Mouse (Mus musculus) adrenal gland, postnatal 10 days (tissue): ENCODE results near the gene Zdhhc5. TPM values are rescaled to one million over a fixed set of nuclear protein-coding genes. Genes with fewer than 3 reads are reported as not detected.
"Not testable (repeated sequence)": the region's sequence is repeated elsewhere in the genome, so short reads cannot be mapped to it uniquely, and the experiment has no call there.

Experiments used
- DNase-seq: peaks from one replicate; pipeline ENCODE4 v3.0.0; 2021; ENCODE audit warnings: mixed read lengths
- total RNA-seq, 2 experiments: library from RNA; stranded (reverse); gene quantifications; 2 replicates each; pipeline ENCODE4 v1.2.3; 2021

The Zdhhc5 gene
- total RNA-seq, 2 experiments from 2014 or later = 48.9 to 49.5 TPM

DNA sequence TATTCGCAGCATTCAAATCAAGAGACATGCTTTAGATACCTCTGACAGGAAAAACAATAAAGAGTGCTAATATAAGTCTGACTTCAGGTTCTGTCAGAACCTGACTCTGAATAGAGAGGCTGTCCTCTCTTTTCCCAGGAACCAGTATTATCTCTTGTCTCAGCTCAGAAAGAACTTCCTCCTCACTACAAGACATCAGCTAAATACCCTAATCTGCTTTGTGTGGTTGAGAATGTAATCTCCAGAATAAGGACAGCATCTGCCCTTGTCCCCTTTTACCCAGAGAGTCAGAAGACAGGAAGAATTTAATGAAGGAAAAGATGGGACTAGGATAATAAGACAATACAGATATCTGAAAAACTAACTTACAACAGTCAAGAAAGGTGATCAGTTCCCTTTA lies 11.5 kb downstream of the Zdhhc5 start:
- no peak for DNase-seq

DNA sequence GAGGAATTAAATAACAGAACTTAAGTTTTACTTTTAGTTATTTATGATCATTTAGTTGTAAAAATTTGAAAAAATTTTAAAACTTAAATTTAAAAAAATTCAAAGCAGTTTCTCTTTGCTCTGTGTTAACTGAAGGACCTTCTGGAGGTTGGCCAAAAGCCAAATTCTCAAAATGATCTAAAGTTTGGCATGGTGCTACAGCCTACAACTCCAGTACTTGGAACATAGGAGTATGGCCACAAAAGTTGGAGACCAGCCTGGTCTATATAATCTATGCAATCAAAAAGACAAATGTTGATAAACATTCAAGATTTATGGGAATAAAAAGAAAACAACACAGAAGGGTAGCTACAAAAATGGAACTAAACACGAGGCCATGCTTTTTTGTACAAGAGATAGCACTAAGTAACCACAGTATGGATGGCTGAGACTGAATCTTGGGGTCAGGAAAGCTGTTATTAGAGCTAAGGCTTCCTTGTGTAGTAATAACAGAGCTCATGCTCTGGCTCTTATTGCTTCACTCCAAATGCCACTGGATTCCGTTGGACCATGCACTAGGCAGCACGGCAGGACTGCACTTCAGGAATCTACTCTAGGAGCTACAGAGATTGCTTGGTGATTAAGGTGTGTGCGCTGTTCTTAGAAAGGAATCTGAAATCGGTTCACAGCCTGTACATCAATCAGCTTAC lies 19.8 kb downstream of the Zdhhc5 start:
- DNase-seq = no peak

DNA sequence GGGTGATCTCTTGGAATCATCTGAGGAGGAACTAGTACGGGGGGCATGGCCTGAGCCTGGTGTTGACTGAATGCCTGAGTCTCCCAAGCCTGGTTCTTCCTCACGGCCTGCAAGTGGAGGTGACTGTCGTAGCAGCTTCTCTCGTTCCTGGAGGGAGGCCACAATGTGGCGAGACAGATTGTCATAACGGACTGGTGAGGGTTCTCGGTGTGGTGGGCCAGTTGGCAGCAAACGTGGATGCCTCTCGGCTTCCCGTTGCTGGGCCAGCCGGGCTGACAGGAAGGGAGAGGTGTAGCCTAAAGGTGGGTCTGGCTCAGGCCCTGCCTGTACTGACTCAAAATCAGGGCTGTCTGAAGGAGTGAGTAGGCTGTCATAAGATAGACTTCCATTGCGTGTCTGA lies 24.9 kb downstream of the Zdhhc5 start:
- no peak for DNase-seq

DNA sequence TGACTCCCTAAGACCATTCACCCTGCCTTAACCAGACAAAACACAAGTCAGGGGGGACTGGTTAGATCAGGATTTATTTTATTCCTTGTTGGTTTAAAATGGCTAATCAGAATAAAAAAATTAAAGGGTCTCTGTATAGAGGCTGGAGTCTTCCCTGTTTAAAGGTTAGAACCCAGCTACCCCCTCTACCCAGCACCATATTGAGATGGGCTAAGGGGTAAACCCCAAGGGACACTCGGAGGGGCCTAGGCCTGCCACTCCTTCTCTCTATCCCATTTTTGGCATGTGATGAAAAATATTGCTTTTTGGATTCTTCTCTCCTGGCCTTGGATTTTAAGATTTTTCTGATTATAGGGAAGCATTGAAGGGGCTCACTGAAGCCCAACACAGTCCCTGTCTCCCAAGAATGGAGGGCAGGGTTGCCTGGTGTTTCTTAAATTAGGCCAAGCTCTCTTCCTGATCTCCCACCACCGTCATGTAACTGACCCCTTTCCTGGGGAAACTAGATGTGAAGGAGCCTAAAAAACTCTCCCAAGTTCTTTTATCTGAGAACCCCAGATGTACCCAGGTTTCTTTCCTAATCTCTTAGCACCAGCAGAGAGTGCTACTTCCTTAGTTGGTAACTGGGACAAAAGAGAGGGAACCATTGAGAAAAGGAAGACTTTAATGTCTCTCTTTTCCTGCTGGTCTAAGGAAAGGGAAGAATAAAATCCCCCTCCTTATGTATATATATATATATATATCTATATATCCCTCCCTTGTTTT lies 26.7 kb downstream of the Zdhhc5 start:
- no peak for DNase-seq

DNA sequence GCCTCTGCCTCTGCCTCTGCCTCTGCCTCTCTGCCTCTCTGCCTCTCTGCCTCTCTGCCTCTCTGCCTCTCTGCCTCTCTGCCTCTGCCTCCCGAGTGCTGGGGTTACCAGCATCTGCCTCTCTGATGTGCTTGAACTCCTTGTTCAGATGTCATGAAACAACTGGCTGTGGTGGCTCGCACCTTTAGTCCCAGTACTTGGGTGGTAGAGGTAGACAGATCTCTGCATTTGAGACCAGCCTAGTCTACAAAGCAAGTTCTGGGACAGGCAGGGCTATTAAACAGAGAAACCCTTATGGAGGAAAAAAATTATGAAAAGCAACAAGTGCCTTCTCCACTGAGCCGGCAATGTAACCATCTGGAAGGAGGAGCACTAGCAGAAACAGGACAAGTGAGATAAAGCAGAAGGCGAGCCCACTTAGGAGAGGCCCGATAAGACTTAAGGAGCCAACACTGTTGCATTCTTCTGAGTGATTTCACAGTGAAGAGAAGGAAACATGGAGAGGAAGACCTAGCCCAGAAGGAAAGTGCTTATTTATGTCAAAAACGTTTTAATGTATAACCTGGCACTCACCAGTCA lies 32.3 kb downstream of the Zdhhc5 start:
- no peak for DNase-seq

DNA sequence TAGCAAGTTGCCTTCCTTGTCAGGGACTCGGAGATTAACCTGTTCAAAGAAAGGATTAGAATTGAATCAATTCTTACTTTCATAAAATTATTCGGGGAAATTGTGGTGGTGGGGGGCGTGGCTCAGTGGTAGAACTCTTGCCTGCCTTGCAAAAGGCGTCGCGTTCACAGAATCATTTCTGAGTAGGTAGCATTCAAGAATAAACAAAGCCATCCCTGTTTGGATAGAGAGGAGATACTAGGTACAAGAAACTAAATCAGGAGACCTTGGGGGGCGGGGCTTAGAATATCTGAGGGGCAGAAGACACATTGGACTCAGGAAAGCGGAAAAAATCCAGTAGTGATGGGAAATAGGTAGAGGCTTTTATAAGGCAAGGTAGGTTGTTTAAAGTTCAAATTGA lies 36.0 kb downstream of the Zdhhc5 start, which contains the start of gene Tmx2:
Tmx2 (minus strand) TSS at position 125 of the 400 bp plus-strand sequence.
- no peak for DNase-seq

DNA sequence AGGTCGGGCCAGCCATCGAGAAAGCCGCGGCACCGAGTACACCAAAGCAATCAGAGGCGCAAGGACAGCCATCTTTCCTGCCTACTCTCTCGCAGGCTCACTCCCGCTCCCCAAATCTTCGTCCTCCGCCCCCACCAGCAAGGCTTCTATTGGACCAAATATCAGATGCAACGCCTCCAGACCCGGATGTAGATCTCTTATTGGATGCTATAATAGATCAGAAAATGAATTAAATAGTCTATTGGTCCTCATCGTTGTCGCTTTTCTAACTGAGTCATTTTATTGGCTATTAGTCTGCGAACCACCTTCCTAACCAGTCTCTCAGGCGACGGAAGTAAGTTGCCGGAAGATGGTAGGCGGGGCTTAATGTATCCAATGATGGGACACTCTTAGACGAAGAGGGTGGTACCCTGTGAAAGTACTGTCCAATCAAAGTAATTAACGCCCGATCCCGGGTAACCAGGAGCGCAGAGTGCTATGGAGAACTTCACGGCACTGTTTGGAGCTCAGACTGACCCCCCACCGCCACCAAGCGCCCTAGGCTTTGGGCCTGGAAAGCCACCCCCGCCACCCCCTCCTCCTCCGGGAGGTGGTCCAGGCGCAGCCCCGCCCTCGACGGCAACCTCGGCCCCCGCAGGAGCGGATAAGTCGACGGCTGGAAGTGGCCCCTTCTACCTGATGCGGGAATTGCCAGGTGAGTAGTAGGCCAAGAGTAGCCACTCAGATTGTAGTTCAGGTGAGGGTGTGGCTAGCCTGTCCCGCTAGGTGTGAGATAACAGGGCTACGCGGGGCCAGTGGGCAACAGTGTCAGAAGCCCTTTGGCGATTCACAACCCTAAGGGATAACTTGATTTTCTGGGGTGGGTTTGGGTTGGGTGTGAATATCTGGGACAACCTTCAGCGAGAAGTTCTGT lies 36.8 kb downstream of the Zdhhc5 start, which contains the start of the genes Gm28635 and Med19:
Gm28635 (minus strand) TSS at position 74 of the 913 bp plus-strand sequence.
Med19 (plus strand) TSS at position 435 of the 913 bp plus-strand sequence.
- peak; percentile 93 for DNase-seq

DNA sequence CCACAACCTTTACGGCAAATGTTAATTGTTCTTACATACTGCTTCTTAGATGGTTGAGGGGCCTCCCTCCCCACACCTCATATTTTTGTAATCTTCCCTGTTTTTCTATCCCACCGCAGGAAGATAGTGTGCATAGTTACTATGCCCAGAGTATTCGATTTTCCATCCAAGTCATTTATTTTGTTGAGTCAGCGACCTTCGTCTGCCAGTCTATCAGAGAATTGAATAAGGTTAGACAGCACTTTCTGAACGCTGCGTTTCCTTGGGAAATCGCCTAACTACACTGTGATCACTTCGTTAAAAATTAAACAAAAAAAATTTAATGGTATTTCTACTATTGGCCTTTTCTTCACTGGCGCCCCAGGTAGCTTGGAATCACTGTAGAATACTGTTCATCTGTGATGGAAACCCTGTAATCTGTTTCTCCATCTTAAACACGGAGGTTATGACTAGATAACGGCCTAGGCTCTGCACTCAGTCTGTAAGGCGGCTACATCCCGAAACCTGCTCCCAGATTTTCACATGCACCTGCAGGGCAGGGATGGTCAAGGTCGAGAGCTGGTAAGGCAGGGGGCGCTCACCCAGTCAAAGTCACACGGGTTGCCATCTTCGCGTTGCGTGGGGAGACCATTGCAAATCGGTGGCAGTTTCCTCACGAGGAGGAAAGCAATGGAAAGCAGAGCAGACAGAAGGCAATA lies 37.6 kb downstream of the Zdhhc5 start:
- no peak for DNase-seq

DNA sequence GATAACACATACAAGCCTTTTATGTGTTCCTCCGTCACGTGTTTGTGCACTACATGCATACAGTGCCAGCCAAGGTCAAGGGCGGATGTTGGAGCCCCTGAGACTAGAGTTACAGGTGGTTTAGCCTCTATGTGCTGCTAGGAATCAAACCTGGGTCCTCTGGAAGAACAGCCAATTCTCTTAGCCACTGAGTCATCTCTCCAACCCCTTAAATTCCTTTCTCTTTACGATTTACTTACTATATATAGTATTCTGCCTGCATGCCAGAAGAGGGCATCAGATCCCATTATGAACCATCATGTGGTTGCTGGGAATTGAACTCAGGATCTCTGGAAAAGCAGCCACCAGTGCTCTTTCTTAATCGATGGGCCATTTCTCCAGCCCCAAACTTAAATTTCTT lies 43.4 kb downstream of the Zdhhc5 start:
- DNase-seq = not testable (repeated sequence)

DNA sequence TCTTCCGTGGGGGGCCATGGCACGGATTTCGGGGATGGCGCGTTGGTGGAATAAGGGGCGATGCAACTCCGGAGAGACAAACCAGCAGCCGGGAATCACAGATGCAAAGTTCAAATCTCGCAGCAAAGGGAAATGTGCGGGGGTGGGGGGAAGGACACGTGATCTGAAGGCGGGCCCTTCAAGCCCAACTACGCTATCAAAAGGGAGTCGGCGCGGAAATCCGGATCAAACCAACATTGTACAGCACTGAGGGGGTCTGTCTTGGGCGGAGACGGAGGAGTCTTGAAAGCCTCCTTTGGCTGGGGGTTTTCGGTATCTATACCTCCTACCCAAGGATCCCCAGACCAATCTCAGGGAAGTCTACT lies 44.4 kb downstream of the Zdhhc5 start, which contains the start of gene Selenoh:
Selenoh (minus strand) TSS at position 202 of the 365 bp plus-strand sequence.
- DNase-seq = peak; percentile 90

DNA sequence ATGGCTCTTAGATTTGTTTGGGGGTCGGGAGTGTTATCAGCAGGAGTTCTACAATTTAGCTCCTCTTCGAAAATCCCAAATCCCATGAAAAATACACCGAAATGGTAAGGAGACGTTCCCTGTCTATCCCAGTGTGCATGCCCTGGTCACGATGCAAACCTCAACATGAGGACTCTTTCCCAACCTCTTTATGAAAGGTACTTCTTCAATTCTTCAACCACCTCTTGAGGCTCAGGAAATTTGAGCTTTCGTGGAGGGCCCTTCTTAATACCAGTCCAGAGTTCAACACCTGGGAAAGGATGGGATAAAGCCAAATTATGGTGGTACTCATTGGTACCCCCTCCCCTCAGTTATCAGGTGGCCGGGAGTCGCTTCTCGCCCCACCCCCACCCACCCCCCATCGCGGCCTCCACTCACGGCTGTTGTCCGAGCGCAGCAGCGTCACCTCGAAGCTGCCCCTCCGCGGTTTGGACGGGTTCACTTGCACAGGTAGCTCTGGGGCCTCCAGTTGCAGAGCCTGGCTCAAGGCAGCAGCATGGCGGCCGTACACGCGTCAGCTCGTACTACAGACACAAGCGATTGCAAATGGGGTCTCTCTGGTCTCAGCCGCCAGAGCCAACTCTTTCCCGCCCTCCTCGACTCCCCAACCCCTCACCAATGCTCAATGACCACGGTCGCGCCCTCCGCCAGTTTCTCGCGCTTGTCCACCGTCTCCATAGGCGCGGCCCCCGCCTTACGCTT lies 45.0 kb downstream of the Zdhhc5 start:
- peak; percentile 55 for DNase-seq

DNA sequence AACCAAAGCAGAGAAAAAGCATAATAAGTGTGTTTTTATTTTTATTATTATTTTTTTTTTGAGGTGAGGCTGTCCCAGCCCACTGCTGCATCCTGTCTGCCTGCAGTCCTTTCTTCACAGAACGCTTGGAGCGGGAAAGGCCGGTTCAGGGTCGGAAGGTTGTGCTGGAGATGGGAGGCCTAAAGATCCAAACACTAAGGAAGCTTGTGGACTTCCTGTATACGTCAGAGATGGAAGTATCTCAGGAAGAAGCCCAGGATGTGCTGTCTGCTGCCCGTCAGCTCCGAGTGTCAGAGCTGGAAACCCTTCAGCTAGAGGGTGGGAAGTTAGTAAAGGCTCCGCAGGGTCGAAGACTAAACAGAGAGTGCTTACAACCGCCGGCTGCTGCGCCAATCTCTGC lies 48.9 kb downstream of the Zdhhc5 start:
- DNase-seq = no peak

DNA sequence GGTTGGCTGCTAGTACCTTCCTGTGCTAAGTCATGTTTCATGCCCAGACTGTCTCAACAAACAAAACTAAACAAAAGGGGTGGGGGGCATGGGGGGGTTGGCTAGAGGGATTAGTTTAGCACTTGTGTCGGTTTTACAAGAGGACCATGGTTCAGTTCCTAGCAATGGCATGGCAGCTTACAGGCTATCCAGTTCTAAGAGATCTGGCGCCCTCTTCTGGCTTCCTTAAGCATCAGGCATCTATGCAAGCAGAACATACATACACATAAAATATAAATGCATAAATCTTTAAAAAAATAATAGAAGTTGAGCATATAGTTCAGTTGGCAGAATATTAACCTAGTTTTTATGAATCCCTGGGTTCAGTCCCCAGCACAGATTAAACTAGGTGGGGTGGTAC lies 52.1 kb downstream of the Zdhhc5 start:
- peak; percentile 58 for DNase-seq

DNA sequence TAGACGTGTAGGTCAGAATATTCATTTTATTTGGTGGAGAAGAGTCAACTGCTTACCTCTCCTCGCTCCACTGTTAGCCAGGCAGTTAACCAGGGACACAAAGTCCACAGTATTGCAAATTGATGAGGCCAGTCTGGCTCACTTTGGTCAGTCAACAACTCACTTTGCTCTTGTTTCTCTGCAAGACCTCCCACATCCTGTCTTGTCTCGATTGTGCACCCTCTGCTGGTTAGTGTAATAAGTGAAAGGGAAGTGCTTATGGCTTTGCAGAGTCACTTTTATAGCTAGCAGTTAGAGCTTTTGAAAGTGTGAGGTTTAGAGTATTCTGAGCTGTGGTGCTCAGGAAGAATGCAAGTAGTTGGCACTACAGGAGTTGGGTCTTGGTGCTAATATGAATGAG lies 54.7 kb downstream of the Zdhhc5 start:
- DNase-seq = peak; percentile 63

DNA sequence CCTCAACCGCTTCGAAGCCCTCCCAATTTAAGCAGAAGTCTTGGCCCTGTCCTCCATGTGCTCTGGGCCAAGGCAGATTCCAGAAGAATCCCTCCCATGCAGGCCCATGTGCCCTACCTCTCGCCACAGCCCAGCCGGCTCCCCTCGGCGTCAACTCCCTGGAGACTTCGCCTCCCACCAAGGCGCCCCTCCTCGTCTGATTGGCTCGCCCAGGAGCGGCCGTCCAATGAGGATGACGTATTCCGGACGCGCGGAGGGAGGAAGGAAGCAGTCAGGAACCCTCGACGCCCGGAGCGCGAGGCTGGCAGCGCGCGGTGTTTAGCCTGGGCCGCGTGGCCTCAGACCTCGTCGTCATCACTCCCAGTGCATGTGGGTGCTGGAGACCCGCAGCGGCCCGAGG lies 56.2 kb downstream of the Zdhhc5 start, which contains the start of gene Btbd18:
Btbd18 (plus strand) TSS at position 274 of the 400 bp plus-strand sequence.
- DNase-seq = no peak

DNA sequence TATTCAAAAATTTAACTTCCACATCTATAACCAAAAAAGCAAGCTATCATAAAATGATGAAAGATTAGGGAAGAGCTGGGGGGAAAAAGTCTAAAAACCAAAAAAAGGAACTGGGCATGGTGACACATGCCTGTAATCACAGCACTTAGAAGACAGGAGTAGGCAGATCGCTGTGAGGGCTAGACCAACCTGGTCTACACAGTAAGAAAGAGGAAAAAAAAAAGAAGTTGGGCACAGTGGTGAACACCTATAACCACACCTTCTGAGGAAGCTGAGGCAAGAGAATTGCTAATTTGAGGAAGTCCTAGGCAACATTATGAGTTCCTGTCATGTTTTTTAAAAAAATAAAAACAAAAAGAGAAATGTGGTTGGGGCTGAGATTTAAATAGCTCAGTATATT lies 59.1 kb downstream of the Zdhhc5 start:
- no peak for DNase-seq

DNA sequence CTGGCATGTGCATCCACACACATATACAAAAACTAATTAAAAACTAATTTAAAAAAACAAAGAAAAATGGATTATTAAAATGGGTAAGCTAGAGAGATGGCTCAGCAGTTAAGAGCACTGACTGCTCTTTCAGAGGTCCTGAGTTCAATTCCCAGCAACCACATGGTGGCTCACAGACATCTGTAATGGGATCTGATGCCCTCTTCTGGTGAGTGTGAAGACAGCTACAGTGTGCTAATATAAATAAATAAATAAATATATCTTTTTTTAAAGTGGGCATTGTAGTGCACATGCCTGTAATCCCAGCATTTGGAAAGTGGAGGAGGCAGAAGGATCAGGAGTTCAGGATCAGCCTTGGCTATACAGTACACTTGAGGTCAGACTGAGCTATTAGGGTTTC lies 61.6 kb downstream of the Zdhhc5 start:
- no peak for DNase-seq

DNA sequence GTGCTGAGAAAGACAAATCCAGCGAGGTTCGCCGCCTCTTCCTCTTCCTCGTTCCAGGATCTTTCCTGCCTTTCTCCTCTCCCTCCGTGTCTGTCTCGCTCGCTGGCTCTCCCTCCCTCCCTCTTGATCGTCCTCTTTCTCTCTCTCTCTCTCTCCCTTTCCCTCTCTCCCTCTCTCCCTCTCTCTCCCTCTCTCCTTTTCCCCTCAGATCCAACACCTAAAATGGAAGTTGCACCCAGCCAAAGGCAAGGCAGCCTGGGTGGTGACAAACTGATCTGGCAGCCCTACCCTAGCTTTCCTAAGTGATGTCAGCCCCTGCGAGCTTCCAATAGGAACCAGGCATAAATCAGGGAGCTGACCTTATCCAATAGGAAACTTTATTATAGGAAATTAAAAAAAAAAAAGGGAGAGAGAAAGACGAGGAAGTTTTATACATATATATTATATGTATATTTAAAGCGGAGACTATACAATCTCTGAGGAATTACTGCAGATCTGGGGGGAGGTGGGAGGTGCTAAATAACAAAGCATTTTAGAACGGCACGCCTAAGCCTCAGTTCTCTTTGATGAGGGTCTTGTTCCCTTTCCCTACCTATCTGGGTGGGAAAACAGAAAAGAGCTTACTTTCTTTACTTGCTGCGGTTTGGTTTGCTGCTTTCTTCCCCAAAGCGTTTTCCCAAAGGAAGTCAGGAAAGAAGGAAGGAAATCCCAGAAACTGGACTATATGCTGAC lies 64.3 kb downstream of the Zdhhc5 start, which contains the start of gene Ctnnd1:
Ctnnd1 (minus strand) TSS at position 302 of the 732 bp plus-strand sequence.
- peak; percentile 90 for DNase-seq

DNA sequence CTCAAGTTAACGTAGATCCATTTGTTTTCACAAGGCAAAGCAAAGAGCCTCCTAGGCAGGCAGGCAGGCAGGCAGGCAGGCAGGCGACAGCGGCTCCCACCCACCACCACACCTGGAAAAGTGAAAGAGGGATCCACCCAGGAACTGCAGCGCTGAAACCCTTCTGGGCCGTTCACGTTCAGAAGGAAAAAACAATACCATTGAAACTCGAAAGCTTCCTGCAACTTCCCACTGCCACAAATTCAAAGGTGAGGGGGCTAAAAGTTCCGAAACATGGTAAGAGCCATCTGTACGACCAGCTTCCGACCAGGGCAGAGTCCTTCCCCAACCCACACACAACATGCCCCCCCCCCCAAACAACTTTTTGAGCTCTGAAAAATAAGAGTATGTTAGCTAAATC lies 65.3 kb downstream of the Zdhhc5 start:
- DNase-seq = peak; percentile 34

DNA sequence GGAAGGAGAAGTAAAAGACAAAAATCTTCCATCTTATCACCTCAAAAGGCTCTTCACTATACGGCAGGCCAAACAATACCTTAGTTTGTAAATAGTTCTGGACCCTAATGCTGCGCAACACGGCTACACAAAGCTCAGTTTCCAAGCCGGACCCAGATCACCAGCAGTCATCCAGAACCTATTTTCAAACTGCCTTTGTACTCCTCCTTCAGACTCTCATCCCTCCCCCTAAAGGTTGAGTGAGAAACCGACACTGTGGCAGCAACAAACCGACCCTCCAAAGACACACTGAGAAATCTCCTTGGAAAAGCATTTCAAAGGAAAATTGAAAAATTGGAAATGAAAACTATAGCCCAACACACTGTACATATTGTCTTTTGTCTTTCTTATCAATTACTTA lies 66.6 kb downstream of the Zdhhc5 start:
- no peak for DNase-seq
